Mouse (Mus musculus): ENCODE data around the gene Wdr27.

- TF ChIP-seq CTCF (IDR thresholded peaks at IDR 0.05; ENCODE audit: low read depth, low read length) = no peak
- TF ChIP-seq POLR2A (IDR thresholded peaks at IDR 0.05; ENCODE audit: borderline replicate concordance, low read depth, low read length) = no peak
Measured at GRCm38 (mm10) chr17:14903212-14903611, 39.7 kb downstream of the Wdr27 start.
